Mouse (Mus musculus): ENCODE measurements around the gene Polr2a. TPM values are rescaled to one million over a fixed set of nuclear protein-coding genes. Genes with fewer than 3 reads are reported as not detected.

The Polr2a gene
- polyA plus RNA-seq, 1 experiment from 2014 or later: 14.0 TPM

DNA sequence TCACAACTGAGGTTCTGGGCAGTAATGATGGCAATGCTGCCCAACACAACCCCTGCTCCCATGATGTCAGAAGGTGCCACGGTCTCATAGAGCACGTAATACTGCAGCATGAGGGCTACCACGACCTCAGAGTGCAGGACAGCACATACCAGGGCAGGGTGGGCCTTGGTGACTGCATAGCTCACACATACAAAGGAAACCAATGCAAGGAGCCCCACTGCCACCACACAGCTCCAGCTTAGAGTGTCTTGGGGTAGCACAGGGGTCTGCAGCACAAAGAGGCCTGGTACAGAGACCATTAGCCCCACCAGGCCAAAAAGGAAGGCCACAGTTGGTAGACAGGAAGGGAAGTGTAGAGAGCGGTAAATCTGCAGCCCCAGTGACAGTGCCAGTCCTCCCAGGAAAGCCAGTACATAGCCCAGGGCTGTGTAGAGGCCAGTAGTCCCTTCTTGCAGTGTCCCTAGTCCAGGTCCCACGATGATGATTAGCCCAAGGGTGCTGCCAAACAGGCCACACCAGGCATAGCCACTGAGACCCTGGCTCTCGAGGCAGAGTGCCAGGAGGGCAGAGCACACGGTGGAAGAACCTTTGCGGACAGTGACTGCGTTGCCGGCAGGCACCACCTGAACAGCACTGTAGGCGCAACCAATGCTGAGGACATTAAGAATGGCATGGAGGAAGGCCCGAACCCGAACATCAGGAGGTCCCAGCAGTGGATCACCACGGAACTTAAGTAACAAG lies 1.9 kb upstream of the Polr2a start:
- no peak for ATAC-seq
- peak overlapping the region; percentile 71; the same call in 1 of the 2 replicates for H3K4me2 ChIP-seq (replicated peaks; ENCODE audit: low read depth)
- H3K4me3 ChIP-seq (ENCODE audit: low read depth, low read length): no peak overlapping the region
- no peak overlapping the region for H3K9ac ChIP-seq (ENCODE audit: low read depth, low read length)
- H3K27me3 ChIP-seq (replicated peaks; ENCODE audit: control insufficient read depth, insufficient read depth, low read length): no peaks in the 10 kb centered on the region
- TF ChIP-seq CTCF (IDR thresholded peaks at IDR 0.05; ENCODE audit: low read depth): no peak
- H3K36me3 ChIP-seq (ENCODE audit: control insufficient read depth, insufficient read depth): no peaks in the 10 kb centered on the region
- no peaks in the 10 kb centered on the region for H3K9me3 ChIP-seq (ENCODE audit: control insufficient read depth)
- peaks cover 9% of the 10 kb centered on the region; the same call in 1 of the 2 replicates for H3K4me1 ChIP-seq (replicated peaks; ENCODE audit: control insufficient read depth, insufficient read depth, low read length)
- peak overlapping the region; percentile 96; the same call in 1 of the 2 replicates for H3K27ac ChIP-seq (ENCODE audit: low read depth, low read length)
- WGBS: 81% methylated on average over 14 of the region's 14 CpGs

DNA sequence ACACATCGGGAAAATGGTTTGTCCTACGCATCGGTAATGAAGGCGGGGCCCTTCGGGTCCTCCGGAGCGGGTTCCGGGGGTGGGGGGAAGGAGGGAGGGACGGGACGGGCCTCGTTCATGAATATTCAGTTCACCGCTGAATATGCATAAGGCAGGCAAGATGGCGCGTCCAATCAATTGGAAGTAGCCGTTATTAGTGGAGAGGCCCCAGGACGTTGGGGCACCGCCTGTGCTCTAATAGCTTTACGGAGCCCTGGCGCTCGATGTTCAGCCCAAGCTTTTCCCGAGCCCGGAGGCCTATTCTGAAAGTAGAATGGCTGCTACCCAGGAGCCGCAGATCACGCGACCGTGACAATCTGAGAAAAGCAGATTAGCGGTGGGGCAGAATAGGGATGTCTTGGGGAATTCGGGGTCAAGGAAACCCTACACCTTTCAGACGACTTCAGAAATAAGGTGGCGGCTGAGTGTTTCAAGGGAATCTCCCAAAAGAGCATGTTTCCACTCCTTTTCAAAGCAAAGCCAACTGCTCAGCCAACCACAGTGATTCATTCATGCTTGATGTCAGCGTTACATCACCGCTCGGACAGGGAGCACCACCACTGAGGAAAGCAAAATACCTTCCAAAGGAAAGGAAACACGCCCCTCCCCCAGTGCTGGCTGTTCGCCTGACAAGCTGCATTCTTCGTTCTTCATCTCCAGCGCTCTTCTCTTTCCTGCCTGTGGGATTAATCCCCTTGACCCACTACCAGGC lies 709 bp upstream of the Polr2a start:
- ATAC-seq: peak; percentile 85
- under 1% methylated on average over 37 of the region's 37 CpGs for WGBS
- peak overlapping the region; percentile 56 for H3K4me3 ChIP-seq (ENCODE audit: low read depth, low read length)
- no peak for TF ChIP-seq CTCF (IDR thresholded peaks at IDR 0.05; ENCODE audit: low read depth)
- no peaks in the 10 kb centered on the region for H3K27me3 ChIP-seq (replicated peaks; ENCODE audit: control insufficient read depth, insufficient read depth, low read length)
- H3K9ac ChIP-seq (ENCODE audit: low read depth, low read length): peak overlapping the region; percentile 79
- H3K4me1 ChIP-seq (replicated peaks; ENCODE audit: control insufficient read depth, insufficient read depth, low read length): peaks cover 9% of the 10 kb centered on the region; the same call in 1 of the 2 replicates
- H3K36me3 ChIP-seq (ENCODE audit: control insufficient read depth, insufficient read depth): no peaks in the 10 kb centered on the region
- H3K27ac ChIP-seq (ENCODE audit: low read depth, low read length): peak overlapping the region; percentile 96
- H3K9me3 ChIP-seq (ENCODE audit: control insufficient read depth): no peaks in the 10 kb centered on the region
- H3K4me2 ChIP-seq (replicated peaks; ENCODE audit: low read depth): peak overlapping the region; percentile 71

DNA sequence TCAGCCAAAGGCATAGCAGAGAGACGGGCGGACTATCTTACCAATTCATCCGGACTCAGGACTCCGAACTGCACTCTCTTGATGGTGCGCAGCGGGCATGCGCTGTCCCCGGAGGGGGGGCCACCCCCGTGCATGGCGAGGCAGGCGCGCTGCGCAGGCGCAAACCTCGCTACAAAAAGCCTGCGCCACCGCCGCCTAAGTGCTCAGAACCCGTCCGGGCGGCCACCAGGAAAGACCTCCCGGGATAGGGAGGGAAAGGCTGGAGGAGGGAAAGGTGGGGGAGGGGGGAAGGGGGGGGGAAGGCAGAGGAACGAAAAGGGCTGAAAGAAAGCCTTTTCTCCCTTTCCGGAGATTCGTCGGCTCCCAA lies 364 bp downstream of the Polr2a start:
- no peak for TF ChIP-seq CTCF (IDR thresholded peaks at IDR 0.05; ENCODE audit: low read depth)
- Histone ChIP-seq H3K4me1 (replicated peaks; ENCODE audit: control insufficient read depth, insufficient read depth, low read length) (peaks cover 9% of the 10 kb centered on the region; the same call in 1 of the 2 replicates), H3K4me2 (replicated peaks; ENCODE audit: low read depth) (peak overlapping the region; percentile 71), H3K27ac (ENCODE audit: low read depth, low read length) (peak overlapping the region; percentile 96), H3K27me3 (replicated peaks; ENCODE audit: control insufficient read depth, insufficient read depth, low read length) (no peaks in the 10 kb centered on the region), H3K36me3 (ENCODE audit: control insufficient read depth, insufficient read depth) (no peaks in the 10 kb centered on the region), H3K4me3 (ENCODE audit: low read depth, low read length) (peak overlapping the region; percentile 56), H3K9me3 (ENCODE audit: control insufficient read depth) (no peaks in the 10 kb centered on the region), H3K9ac (ENCODE audit: low read depth, low read length) (peak overlapping the region; percentile 79)
- ATAC-seq: peak; percentile 83
- 0% methylated on average over 25 of the region's 26 CpGs for WGBS

DNA sequence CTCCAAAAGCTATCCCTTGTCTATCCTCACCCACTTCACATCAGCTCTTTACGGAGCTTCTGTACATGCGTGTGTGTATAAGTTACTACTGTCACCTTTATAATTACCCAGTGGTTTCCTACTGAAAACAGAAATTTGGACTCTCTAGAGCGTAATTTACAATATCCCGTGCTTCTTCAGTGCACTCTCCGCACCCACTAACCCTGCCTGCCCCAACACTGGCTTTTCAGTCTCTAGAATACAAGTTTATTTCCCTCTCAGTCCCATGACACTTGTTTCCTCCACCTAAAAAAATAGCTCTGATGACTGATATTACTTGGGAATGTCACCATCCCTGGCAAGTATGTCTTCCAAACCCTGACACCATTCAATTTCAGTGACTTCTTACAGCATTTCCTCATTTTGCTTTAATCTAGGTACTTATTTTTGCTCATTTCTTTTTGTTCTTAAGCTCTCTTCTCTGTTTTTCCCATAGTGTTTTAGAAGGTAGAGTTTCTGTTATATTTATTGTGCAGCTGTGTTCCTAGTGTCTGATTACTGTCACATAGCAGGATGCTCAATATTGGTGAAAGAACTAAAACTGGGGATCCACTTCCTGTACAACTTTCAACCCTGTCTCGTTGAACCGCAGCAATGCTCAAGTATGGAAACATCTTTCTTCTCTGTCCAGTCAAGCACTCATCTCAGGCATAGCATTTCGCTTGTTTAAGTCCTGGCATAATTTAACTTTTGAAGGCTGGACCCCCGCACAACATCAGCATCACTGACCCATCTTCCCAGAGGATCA lies 941 bp downstream of the Polr2a start:
- peaks cover 9% of the 10 kb centered on the region; the same call in 1 of the 2 replicates for H3K4me1 ChIP-seq (replicated peaks; ENCODE audit: control insufficient read depth, insufficient read depth, low read length)
- no peaks in the 10 kb centered on the region for H3K36me3 ChIP-seq (ENCODE audit: control insufficient read depth, insufficient read depth)
- H3K9ac ChIP-seq (ENCODE audit: low read depth, low read length): peak overlapping the region; percentile 79
- H3K27ac ChIP-seq (ENCODE audit: low read depth, low read length): peak overlapping the region; percentile 96; the same call in 1 of the 2 replicates
- no peak for TF ChIP-seq CTCF (IDR thresholded peaks at IDR 0.05; ENCODE audit: low read depth)
- no peaks in the 10 kb centered on the region for H3K9me3 ChIP-seq (ENCODE audit: control insufficient read depth)
- H3K4me2 ChIP-seq (replicated peaks; ENCODE audit: low read depth): peak overlapping the region; percentile 71
- ATAC-seq: no peak
- H3K27me3 ChIP-seq (replicated peaks; ENCODE audit: control insufficient read depth, insufficient read depth, low read length): no peaks in the 10 kb centered on the region
- 28% methylated on average over 9 of the region's 9 CpGs for WGBS
- H3K4me3 ChIP-seq (ENCODE audit: low read depth, low read length): peak overlapping the region; percentile 56

DNA sequence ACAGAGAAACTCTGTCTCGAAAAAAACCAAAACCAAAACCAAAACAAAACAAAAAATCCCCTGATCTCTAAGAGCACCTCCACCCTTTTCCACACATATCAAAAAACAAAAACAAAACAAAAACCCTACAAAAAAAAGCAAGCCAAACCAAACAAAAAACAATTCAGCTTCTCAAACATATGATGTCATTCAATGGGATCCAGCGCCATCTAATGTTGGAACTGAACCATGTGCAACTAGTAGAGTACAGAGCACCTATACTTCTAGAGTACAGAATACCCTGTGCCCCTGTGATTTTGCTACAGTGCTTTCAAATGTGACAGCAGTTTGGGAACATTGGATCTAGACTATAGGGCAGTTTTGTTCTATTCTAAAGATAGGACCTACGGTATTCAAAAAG lies 3.7 kb downstream of the Polr2a start:
- peak; percentile 82 for TF ChIP-seq CTCF (IDR thresholded peaks at IDR 0.05; ENCODE audit: low read depth)
- Histone ChIP-seq H3K27ac (ENCODE audit: low read depth, low read length) (no peak overlapping the region), H3K4me1 (replicated peaks; ENCODE audit: control insufficient read depth, insufficient read depth, low read length) (peaks cover 9% of the 10 kb centered on the region; the same call in 1 of the 2 replicates), H3K36me3 (ENCODE audit: control insufficient read depth, insufficient read depth) (no peaks in the 10 kb centered on the region), H3K4me2 (replicated peaks; ENCODE audit: low read depth) (no peak overlapping the region), H3K9ac (ENCODE audit: low read depth, low read length) (no peak overlapping the region), H3K27me3 (replicated peaks; ENCODE audit: control insufficient read depth, insufficient read depth, low read length) (no peaks in the 10 kb centered on the region), H3K4me3 (ENCODE audit: low read depth, low read length) (no peak overlapping the region), H3K9me3 (ENCODE audit: control insufficient read depth) (no peaks in the 10 kb centered on the region)
- WGBS: 46% methylated on average over 3 of the region's 3 CpGs
- ATAC-seq: no peak

DNA sequence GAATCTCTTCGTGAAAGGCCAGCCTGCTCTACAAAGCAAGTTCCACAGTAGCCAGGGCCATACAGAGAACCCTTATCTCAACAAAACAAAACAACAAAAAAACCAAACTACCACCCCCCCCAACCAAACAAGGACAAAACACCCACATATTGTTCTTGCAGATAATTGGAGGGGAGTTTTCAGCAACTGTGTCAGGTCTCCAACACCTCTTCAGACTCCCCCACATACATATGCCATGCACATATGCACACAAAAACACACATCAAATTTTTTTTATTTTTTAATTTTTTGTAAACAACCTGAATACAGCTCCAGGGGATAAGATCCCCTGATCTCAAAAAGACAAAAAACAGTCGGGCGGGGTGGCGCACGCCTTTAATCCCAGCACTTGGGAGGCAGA lies 4.2 kb downstream of the Polr2a start:
- Histone ChIP-seq H3K4me1 (replicated peaks; ENCODE audit: control insufficient read depth, insufficient read depth, low read length) (peaks cover 9% of the 10 kb centered on the region; the same call in 1 of the 2 replicates), H3K4me3 (ENCODE audit: low read depth, low read length) (no peak overlapping the region), H3K27ac (ENCODE audit: low read depth, low read length) (no peak overlapping the region), H3K27me3 (replicated peaks; ENCODE audit: control insufficient read depth, insufficient read depth, low read length) (no peaks in the 10 kb centered on the region), H3K9ac (ENCODE audit: low read depth, low read length) (no peak overlapping the region), H3K36me3 (ENCODE audit: control insufficient read depth, insufficient read depth) (no peaks in the 10 kb centered on the region), H3K9me3 (ENCODE audit: control insufficient read depth) (no peaks in the 10 kb centered on the region), H3K4me2 (replicated peaks; ENCODE audit: low read depth) (no peak overlapping the region)
- no peak for TF ChIP-seq CTCF (IDR thresholded peaks at IDR 0.05; ENCODE audit: low read depth)
- ATAC-seq: no peak
- 83% methylated on average over 5 of the region's 5 CpGs for WGBS

All from intestine, postnatal 0 days (tissue).